ENCODE assay signal across 13 mouse cellular contexts in genomic region chr1:187826869-187827268, GRCm38 (mm10).
"Had no signal": no experiment of that assay in that cellular context is flagged by ENCODE, and none has a peak within 500 bp of the region (broad histone marks: within the 10 kb centered on the region; RNA-seq: fewer than 3 reads in every experiment).

No protein-coding gene starts in this region.

- H3K27ac ChIP-seq: hindbrain, postnatal 0 days; limb, embryonic 12.5 days; liver, embryonic 14.5 days; midbrain, embryonic 13.5 days; stomach, embryonic 15.5 days had no signal

- H3K4me3 ChIP-seq: limb, embryonic 12.5 days; midbrain, embryonic 13.5 days; stomach, embryonic 15.5 days had no signal

- H3K36me3 ChIP-seq: limb, embryonic 12.5 days; midbrain, embryonic 13.5 days; stomach, embryonic 15.5 days had no signal

- H3K9ac ChIP-seq: limb, embryonic 12.5 days; liver, embryonic 14.5 days; midbrain, embryonic 13.5 days; stomach, embryonic 15.5 days had no signal

- DNase-seq: kidney, postnatal 10 days; layer of hippocampus, adult 9-11 months; liver; lung, adult 2 months; lung, postnatal 36 days; right cerebral cortex, postnatal 4 days; thymus, adult 2 months; thymus, postnatal 25 days had no signal

- ATAC-seq: hindbrain, postnatal 0 days; midbrain, embryonic 13.5 days had no signal

- H3K27me3 ChIP-seq: limb, embryonic 12.5 days; midbrain, embryonic 13.5 days; stomach, embryonic 15.5 days had no signal

- H3K4me2 ChIP-seq: limb, embryonic 12.5 days; midbrain, embryonic 13.5 days; stomach, embryonic 15.5 days had no signal

- H3K4me1 ChIP-seq: limb, embryonic 12.5 days; stomach, embryonic 15.5 days had no signal

- H3K9me3 ChIP-seq: limb, embryonic 12.5 days; midbrain, embryonic 13.5 days; stomach, embryonic 15.5 days had no signal
